Mouse (Mus musculus) neural tube, embryonic 13.5 days (tissue): Measurements from ENCODE around the gene Defb36. TPM values are rescaled to one million over a fixed set of nuclear protein-coding genes. Genes with fewer than 3 reads are reported as not detected.
A peak's percentile ranks its signal among the peaks of the same experiment; 100 is the strongest.

Source experiments
- ATAC-seq: fragments of 200-750 bp; cut with Nextera tagmentation; 2 replicates; pipeline ENCODE4 v1.8.0; 2017; ENCODE audit warnings: low read depth, mild to moderate bottlenecking, moderate TSS enrichment, moderate library complexity
- H3K27ac ChIP-seq: fragments of 300-500 bp; sonication (generic); replicated peaks from 2 replicates; pipeline ENCODE4 v1.5.1; 2015; ENCODE audit warnings: moderate library complexity, mild to moderate bottlenecking, inconsistent platforms
- H3K27me3 ChIP-seq: fragments of 300-500 bp; sonication (generic); 2 replicates; pipeline ENCODE4 v1.6.1; 2015; ENCODE audit warnings: mild to moderate bottlenecking, inconsistent platforms
- H3K36me3 ChIP-seq: fragments of 300-500 bp; sonication (generic); 2 replicates; pipeline ENCODE4 v1.6.1; 2015; ENCODE audit warnings: mild to moderate bottlenecking, inconsistent platforms
- H3K4me1 ChIP-seq: fragments of 300-500 bp; sonication (generic); replicated peaks from 2 replicates; pipeline ENCODE4 v1.6.1; 2015; ENCODE audit warnings: inconsistent platforms
- H3K4me2 ChIP-seq: fragments of 300-500 bp; sonication (generic); 2 replicates; pipeline ENCODE4 v1.6.1; 2015; ENCODE audit warnings: inconsistent platforms, mild to moderate bottlenecking, moderate library complexity
- H3K4me3 ChIP-seq: fragments of 300-500 bp; sonication (generic); 2 replicates; pipeline ENCODE4 v1.5.1; 2015; ENCODE audit warnings: mild to moderate bottlenecking, inconsistent platforms
- H3K9ac ChIP-seq: fragments of 300-500 bp; sonication (generic); 2 replicates; pipeline ENCODE4 v1.6.1; 2015; ENCODE audit warnings: moderate library complexity, mild to moderate bottlenecking, inconsistent platforms
- H3K9me3 ChIP-seq: fragments of 300-500 bp; sonication (generic); 2 replicates; pipeline ENCODE4 v1.6.1; 2016; ENCODE audit warnings: inconsistent platforms
- WGBS: fragments of 180-500 bp; shearing (Covaris S2); methylation state at CpG from one replicate; pipeline ENCODE4 v1.1.7; 2015; 5-methylcytosine and 5-hydroxymethylcytosine counted together
- polyA plus RNA-seq: library from polyadenylated mRNA; unstranded; fragments of >200 nt; fragmentation: Nextera tagmentation; extraction: Ambion mirVana; gene quantifications from 2 replicates; pipeline ENCODE4 v1.2.1, GENCODE M21; 2015

Defb36 gene
- polyA plus RNA-seq, 1 experiment from 2014 or later, result not detected

- no peaks in the 10 kb centered on the region for H3K36me3 ChIP-seq
- no peaks in the 10 kb centered on the region for H3K9me3 ChIP-seq
- no peak overlapping the region for H3K27ac ChIP-seq
- ATAC-seq, result no peak
- no peak overlapping the region for H3K4me2 ChIP-seq
- peaks cover 56% of the 10 kb centered on the region for H3K27me3 ChIP-seq
- H3K4me3 ChIP-seq, result no peak overlapping the region
- peaks cover 17% of the 10 kb centered on the region for H3K4me1 ChIP-seq
- 92% methylated on average over 2 of the region's 2 CpGs for WGBS
- no peak overlapping the region for H3K9ac ChIP-seq
Observed at GRCm38 (mm10) chr2:152624566-152624965, 20.4 kb downstream of the Defb36 start.

DNA sequence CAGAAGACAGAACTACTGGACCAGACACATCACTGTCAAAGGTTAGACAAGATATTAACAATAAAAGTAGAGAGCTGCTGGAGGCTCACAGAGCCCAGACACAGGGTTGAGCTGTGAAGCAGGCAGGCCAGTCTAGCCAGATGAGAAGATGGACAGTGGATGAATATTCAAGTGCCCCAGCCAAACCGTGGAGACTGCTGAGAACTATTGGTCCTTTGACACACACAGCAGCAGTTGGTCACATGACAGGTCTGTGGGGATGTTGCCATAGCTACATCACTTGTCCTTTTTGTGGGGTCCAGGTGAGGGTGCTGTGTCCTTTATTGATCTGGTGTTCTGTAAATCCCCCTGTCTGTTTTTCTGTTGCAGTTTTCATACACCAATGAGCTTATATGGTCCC is 21.1 kb downstream of the Defb36 start:
- no peak for ATAC-seq
- no peaks in the 10 kb centered on the region for H3K9me3 ChIP-seq

DNA sequence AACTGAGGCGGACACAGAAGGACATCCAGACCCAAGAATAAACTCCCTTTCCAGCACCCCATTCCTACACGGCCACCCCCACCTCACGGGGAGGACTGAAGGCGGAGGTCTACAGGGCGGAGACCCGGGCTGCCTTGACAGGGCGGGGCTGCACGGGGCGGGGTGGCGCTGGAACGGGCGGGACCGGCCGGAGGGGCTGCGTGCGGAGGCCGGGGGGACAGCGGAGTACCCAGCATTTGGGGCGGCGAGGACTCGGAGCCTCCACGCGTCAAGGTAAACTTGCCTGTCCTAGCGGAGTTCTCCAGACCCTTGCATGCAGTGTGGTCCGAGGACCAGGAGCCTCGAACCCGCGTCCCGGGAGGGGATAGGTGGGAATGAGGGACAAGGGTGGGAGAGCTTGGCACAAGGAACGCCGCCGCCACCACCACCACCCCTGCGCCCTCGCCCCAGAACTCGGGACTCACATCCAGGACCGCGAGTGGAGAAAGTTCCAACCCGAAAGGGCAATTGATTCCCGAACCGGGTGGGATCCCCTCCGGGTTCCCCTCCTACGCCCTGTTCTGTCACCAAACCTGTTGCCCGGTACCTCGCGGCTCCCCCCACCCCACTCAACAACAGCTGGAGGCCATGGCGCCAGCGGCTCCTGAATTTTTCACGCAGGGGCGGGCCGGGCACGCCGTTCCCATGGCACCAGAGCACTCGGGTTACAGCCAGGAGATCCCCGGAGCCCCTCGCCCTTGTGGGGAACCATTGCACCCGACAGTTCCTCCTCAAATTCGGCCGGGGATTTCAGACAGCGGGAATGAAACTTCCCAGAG is 22.9 kb downstream of the Defb36 start, which contains the start of gene Rem1:
TSS of gene Rem1 (plus strand) at position 178 of the 818 bp plus-strand sequence.
- peaks cover 61% of the 10 kb centered on the region for H3K27me3 ChIP-seq
- ATAC-seq, result peak; percentile 46; the same call in 1 of the 2 replicates
- H3K9ac ChIP-seq, result peak within 1 kb of the TSS; percentile 50; the same call in 1 of the 2 replicates
- peak within 1 kb of the TSS; percentile 31 for H3K4me3 ChIP-seq
- peaks cover 17% of the 10 kb centered on the region for H3K4me1 ChIP-seq
- no peaks in the 10 kb centered on the region for H3K9me3 ChIP-seq
- peak within 1 kb of the TSS; percentile 56 for H3K4me2 ChIP-seq
- H3K36me3 ChIP-seq, result no peaks in the 10 kb centered on the region
- no peak within 1 kb of the TSS for H3K27ac ChIP-seq
- 3% methylated on average over 57 of the region's 59 CpGs for WGBS

More for the DNA sequence above, 21.1 kb downstream of the Defb36 start:
- H3K27me3 ChIP-seq, result peaks cover 61% of the 10 kb centered on the region
- H3K4me1 ChIP-seq, result peaks cover 17% of the 10 kb centered on the region
- H3K9ac ChIP-seq, result no peak overlapping the region
- no peak overlapping the region for H3K4me2 ChIP-seq
- H3K27ac ChIP-seq, result no peak overlapping the region
- H3K4me3 ChIP-seq, result no peak overlapping the region
- no peaks in the 10 kb centered on the region for H3K36me3 ChIP-seq
- WGBS, result 6% methylated on average over 1 of the region's 1 CpGs

GRCm38 (mm10) chr2:152628066-152628465 is 23.9 kb downstream of the Defb36 start:
- Histone ChIP-seq H3K9ac (no peak overlapping the region), H3K27me3 (peaks cover 61% of the 10 kb centered on the region), H3K9me3 (no peaks in the 10 kb centered on the region), H3K4me1 (peaks cover 17% of the 10 kb centered on the region), H3K27ac (no peak overlapping the region), H3K4me2 (no peak overlapping the region), H3K4me3 (no peak overlapping the region), H3K36me3 (no peaks in the 10 kb centered on the region)
- WGBS, result 47% methylated on average over 17 of the region's 17 CpGs
- ATAC-seq, result no peak

DNA sequence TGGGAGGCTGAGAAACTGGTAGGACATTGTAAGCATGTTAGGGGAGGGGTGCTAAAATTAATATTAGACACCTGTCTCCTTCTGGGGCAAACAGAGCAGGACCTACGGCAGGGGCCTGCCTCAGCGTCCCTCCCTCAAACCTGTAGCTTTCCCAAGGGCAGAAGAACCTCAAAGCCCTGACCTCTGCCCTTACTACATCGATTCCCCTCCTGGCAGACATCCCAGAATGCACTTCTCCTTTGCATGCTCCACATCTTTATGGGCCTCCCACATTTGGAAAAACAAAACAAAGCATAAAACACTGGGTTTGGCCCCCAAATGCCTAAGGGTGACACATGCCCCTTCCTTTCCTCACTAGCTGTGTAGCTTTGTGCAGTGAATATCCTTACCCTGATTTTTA is 25.1 kb downstream of the Defb36 start:
- Histone ChIP-seq H3K27me3 (peaks cover 58% of the 10 kb centered on the region), H3K4me1 (peaks cover 17% of the 10 kb centered on the region), H3K36me3 (no peaks in the 10 kb centered on the region), H3K9me3 (no peaks in the 10 kb centered on the region), H3K4me3 (no peak overlapping the region), H3K27ac (no peak overlapping the region), H3K4me2 (no peak overlapping the region), H3K9ac (no peak overlapping the region)
- no peak for ATAC-seq
- WGBS, result 81% methylated on average over 3 of the region's 3 CpGs

DNA sequence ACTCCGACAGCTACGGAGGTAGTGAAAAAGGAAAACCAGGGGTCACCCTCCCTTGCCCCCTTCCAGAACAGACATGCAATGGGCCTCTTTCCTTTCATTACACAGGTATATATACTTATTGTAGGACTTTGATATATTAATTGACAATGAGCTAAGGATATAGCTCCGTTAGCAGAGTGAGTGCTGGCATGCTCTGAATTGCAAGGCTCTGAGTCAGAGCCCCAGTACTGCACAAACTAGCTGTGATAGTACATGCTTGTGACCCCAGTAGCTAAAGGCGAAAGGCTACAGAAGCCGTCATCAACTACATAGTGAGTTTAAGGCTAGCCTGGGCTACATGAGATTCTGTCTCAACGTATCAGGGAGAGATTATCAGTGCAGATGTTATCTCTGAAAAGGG is 25.8 kb downstream of the Defb36 start:
- Histone ChIP-seq H3K27me3 (peaks cover 52% of the 10 kb centered on the region), H3K9me3 (no peaks in the 10 kb centered on the region), H3K4me3 (no peak overlapping the region), H3K4me2 (no peak overlapping the region), H3K4me1 (peaks cover 17% of the 10 kb centered on the region), H3K9ac (no peak overlapping the region), H3K27ac (no peak overlapping the region), H3K36me3 (no peaks in the 10 kb centered on the region)
- WGBS, result 86% methylated on average over 6 of the region's 6 CpGs
- ATAC-seq, result no peak

GRCm38 (mm10) chr2:152633334-152633733 is 29.2 kb downstream of the Defb36 start:
- no peak overlapping the region for H3K9ac ChIP-seq
- no peak overlapping the region for H3K4me3 ChIP-seq
- no peaks in the 10 kb centered on the region for H3K9me3 ChIP-seq

DNA sequence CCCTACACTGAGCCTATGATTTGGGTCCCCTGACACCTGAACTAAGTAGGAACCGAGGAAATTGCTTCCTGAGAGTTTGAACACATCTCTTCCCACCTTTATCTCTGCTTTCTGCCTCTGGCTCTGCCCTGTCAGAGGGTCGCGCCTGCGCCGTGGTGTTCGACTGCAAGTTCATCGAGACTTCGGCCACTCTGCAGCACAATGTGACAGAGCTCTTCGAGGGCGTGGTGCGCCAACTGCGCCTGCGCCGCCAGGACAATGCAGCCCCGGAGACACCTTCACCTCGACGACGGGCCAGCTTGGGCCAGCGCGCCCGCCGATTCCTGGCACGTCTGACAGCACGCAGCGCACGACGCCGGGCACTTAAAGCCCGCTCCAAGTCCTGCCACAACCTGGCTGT is 30.2 kb downstream of the Defb36 start:
- Histone ChIP-seq H3K27me3 (peaks cover 8% of the 10 kb centered on the region; the same call in 1 of the 2 replicates), H3K4me1 (peaks cover 5% of the 10 kb centered on the region), H3K9me3 (no peaks in the 10 kb centered on the region), H3K36me3 (no peaks in the 10 kb centered on the region), H3K27ac (no peak overlapping the region), H3K4me2 (no peak overlapping the region), H3K9ac (no peak overlapping the region), H3K4me3 (no peak overlapping the region)
- 82% methylated on average over 29 of the region's 29 CpGs for WGBS
- no peak for ATAC-seq

More at GRCm38 (mm10) chr2:152633334-152633733, 29.2 kb downstream of the Defb36 start:
- Histone ChIP-seq H3K27me3 (peaks cover 17% of the 10 kb centered on the region), H3K4me1 (no peaks in the 10 kb centered on the region), H3K4me2 (peak overlapping the region; percentile 13), H3K36me3 (no peaks in the 10 kb centered on the region), H3K27ac (no peak overlapping the region)
- no peak for ATAC-seq
- WGBS, result 36% methylated on average over 17 of the region's 17 CpGs

- H3K27me3 ChIP-seq, result no peaks in the 10 kb centered on the region
- no peaks in the 10 kb centered on the region for H3K36me3 ChIP-seq
- peaks cover 13% of the 10 kb centered on the region for H3K4me1 ChIP-seq
- H3K9ac ChIP-seq, result no peak overlapping the region
- no peaks in the 10 kb centered on the region for H3K9me3 ChIP-seq
- 78% methylated on average over 23 of the region's 23 CpGs for WGBS
- H3K4me2 ChIP-seq, result no peak overlapping the region
- no peak overlapping the region for H3K27ac ChIP-seq
- H3K4me3 ChIP-seq, result no peak overlapping the region
- no peak for ATAC-seq
Observed at GRCm38 (mm10) chr2:152636246-152637005, 32.3 kb downstream of the Defb36 start.

- no peak overlapping the region for H3K27ac ChIP-seq
- no peak overlapping the region for H3K4me2 ChIP-seq
- 77% methylated on average over 6 of the region's 6 CpGs for WGBS
- H3K9me3 ChIP-seq, result no peaks in the 10 kb centered on the region
- H3K4me1 ChIP-seq, result peaks cover 13% of the 10 kb centered on the region
- no peaks in the 10 kb centered on the region for H3K27me3 ChIP-seq
- ATAC-seq, result no peak
- H3K9ac ChIP-seq, result no peak overlapping the region
- H3K4me3 ChIP-seq, result no peak overlapping the region
- H3K36me3 ChIP-seq, result no peaks in the 10 kb centered on the region
Observed at GRCm38 (mm10) chr2:152637006-152637322, 32.8 kb downstream of the Defb36 start.

GRCm38 (mm10) chr2:152637381-152637780 is 33.3 kb downstream of the Defb36 start:
- 90% methylated on average over 4 of the region's 4 CpGs for WGBS
- no peak overlapping the region for H3K4me3 ChIP-seq
- no peak for ATAC-seq
- no peak overlapping the region for H3K4me2 ChIP-seq
- no peaks in the 10 kb centered on the region for H3K27me3 ChIP-seq
- no peaks in the 10 kb centered on the region for H3K36me3 ChIP-seq
- no peak overlapping the region for H3K9ac ChIP-seq
- H3K27ac ChIP-seq, result no peak overlapping the region
- H3K4me1 ChIP-seq, result peaks cover 13% of the 10 kb centered on the region
- no peaks in the 10 kb centered on the region for H3K9me3 ChIP-seq

GRCm38 (mm10) chr2:152638865-152639264 is 34.7 kb downstream of the Defb36 start:
- Histone ChIP-seq H3K9me3 (no peaks in the 10 kb centered on the region), H3K4me2 (no peak overlapping the region), H3K9ac (no peak overlapping the region), H3K27ac (no peak overlapping the region), H3K4me3 (no peak overlapping the region), H3K36me3 (no peaks in the 10 kb centered on the region), H3K27me3 (no peaks in the 10 kb centered on the region), H3K4me1 (peaks cover 13% of the 10 kb centered on the region)
- 54% methylated on average over 6 of the region's 6 CpGs for WGBS
- ATAC-seq, result no peak
